Mouse (Mus musculus) spleen, postnatal 4 days (tissue): ENCODE measurements at regions not wholly inside any gene's neighbourhood (a gene's known extent, or its start where the extent isn't known, plus 50 kb on each side); places are given as distances from the start of the nearest gene placed in this dataset.
"Not testable (repeated sequence)": the region's sequence is repeated elsewhere in the genome, so short reads cannot be mapped to it uniquely, and the experiment has no call there.

ENCODE experiments used
- DNase-seq, 2 experiments: peaks; one replicate each; pipeline ENCODE4 v3.0.0; 2022; ENCODE audit warnings: low spot score in 2 of 2

- no peak for DNase-seq
Observed at GRCm38 (mm10) chr8:37237306-37237705, 243.9 kb downstream of the AI429214 start.

- DNase-seq = no peak
Observed at GRCm38 (mm10) chr8:37239354-37239753, 245.9 kb downstream of the AI429214 start.

- not testable (repeated sequence) for DNase-seq
Observed at GRCm38 (mm10) chr8:37251234-37251633, 257.8 kb downstream of the AI429214 start.

GRCm38 (mm10) chr8:37291069-37291850 is 297.9 kb downstream of the AI429214 start:
- DNase-seq = no peak
